Mouse (Mus musculus) gastrocnemius, postnatal 14 days (tissue): Measurements from ENCODE around the gene Bfsp1. TPM values are rescaled to one million over a fixed set of nuclear protein-coding genes. Genes with fewer than 3 reads are reported as not detected.

ENCODE experiments used
- DNase-seq: peaks from one replicate; pipeline ENCODE4 v3.0.0; 2021; ENCODE audit warnings: mixed read lengths
- intact Hi-C: fragments of 180-260 bp; cut with DNase I; formaldehyde crosslinking; loops from one replicate; pipeline ENCODE4 v1.15.1; 2025; ENCODE audit warnings: low total_unique reads
- total RNA-seq, 2 experiments: library from RNA; stranded (reverse); gene quantifications; 2 replicates each; pipeline ENCODE4 v1.2.3; 2021

The Bfsp1 gene
- total RNA-seq, 2 experiments from 2014 or later: 0.53 to 0.66 TPM

DNA sequence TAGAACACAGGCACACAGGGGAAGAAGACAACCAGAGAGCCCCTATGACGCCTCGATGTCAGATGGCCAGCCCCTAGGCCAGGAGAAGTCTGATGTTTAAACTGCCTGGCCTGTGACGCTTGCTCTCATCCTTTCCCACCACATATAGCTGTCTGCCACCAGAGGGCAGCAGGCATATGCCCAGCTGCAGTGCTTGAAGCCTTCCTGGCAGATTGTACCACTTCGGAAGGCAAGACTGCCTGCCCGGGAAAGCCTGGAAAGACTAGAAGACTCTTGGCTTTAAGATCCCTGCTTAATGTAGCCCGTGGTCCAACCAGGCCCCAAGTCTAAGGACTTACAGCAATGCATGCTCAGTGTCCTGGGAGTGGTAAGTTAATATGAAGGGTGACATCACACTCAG lies 4.4 kb upstream of the Bfsp1 start:
- intact Hi-C loops: loop anchor here (5.0 to 10.0 kb wide), 4 partner anchors 110 to 587 kb away; no protein-coding TSS in a partner anchor
- DNase-seq: peak; percentile 79

DNA sequence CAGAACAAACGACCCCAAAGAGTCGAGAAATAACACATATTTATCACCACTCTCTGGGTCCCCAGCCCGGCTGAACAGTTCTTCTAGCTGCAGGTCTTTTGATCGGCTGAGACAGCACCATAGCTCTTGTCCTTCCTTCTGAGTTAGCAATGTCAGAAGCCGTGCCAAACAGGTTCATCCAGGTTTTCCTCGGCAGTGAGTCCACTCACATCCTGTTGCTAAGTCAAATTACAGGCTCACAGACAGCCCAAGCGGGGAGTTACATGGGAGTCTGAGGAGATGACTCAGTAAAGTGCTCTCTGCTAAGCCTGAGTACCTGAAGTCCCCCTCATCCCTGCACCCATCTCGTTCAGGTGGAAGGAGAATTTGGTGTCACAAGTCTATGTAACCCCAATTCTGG lies 1.6 kb upstream of the Bfsp1 start:
- intact Hi-C loops: loop anchor here (10.0 kb wide), 2 partner anchors 420 to 590 kb away; no protein-coding TSS in a partner anchor
- no peak for DNase-seq

DNA sequence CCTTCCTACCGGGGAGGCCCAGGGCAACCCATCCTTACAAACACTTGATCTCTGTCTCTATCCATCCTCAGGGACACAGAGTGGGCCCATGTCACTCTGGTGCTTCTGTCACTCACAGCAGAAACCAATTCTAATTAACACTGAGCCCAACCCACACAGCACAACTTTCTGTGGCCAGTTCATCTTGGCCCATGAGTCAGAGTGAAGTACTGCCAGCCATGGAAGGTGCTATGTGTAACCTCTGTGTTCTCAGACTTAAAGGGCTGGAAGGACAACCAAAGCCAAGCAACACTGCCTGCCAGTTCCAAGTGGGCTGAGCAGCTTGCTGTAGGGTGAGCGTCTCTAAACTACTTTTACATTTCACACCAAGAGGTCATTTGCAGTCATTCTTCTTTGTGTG lies 3.8 kb downstream of the Bfsp1 start:
- no peak for DNase-seq
- intact Hi-C loops: no loop called here

DNA sequence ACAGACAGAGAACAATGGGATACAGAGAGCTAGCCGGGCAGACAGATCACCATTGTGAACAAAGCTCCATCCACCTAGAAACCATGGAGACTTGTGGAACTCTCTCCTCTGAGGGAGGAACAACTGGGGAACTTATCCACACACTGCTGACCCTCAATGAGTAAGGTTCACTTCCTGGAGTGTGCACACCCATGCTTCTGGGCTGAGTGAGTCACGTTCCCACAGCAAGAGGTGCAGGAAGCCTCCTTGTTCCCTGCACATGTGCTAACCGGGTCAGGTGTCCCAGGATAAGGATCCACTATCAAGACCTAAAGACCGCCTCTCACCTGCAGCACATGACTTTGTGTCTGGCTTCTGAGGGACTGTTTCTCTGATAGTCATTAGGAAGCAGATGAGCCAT lies 9.5 kb downstream of the Bfsp1 start:
- DNase-seq: no peak

GRCm38 (mm10) chr2:143852295-143853275 lies 10.4 kb downstream of the Bfsp1 start:
- intact Hi-C loops: no loop called here
- DNase-seq: no peak

More for the DNA sequence above, 9.5 kb downstream of the Bfsp1 start:
- intact Hi-C loops: no loop called here

- intact Hi-C loops: no loop called here
- no peak for DNase-seq
Observed at GRCm38 (mm10) chr2:143851354-143852221, 11.4 kb downstream of the Bfsp1 start.

DNA sequence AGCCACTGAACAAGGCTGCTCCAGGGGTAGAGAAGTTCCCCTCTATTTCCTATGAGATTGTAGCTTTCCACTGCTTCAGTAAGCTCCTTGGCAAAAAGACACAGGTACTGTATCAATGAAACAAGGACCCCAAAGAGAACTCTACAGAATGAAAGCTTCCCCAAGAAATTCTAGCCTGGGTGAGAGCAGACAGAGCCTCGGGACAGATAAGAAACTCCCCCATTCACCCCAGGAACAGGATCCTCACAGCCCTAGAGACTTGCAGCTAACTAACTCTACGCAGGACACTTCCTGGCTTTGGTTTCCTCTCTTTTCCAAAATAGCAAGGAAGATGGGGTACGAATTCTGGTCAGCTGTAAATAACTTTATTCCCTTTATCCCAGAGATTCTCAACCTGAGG lies 15.7 kb downstream of the Bfsp1 start:
- intact Hi-C loops: no loop called here
- no peak for DNase-seq

GRCm38 (mm10) chr2:143846799-143847198 lies 16.2 kb downstream of the Bfsp1 start:
- DNase-seq: peak; percentile 49
- intact Hi-C loops: no loop called here

DNA sequence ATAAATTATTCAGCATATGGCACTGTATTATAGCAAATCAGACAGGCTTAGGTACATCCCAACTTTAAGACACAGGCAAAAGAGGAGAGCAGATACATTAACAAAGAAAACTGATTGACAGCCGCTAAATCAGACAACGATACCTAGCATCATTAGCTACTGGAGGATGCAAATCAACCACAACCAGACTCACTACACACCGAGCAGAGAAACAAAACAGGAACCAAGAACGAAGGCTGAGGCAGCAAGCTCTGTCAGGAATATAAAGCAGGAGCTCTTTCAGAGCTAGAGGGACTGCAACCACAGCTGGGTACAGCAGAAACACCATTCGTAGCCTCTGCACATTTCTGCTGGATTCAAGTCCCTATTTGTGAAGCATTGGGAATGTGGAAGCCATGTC lies 18.2 kb downstream of the Bfsp1 start:
- intact Hi-C loops: no loop called here

DNA sequence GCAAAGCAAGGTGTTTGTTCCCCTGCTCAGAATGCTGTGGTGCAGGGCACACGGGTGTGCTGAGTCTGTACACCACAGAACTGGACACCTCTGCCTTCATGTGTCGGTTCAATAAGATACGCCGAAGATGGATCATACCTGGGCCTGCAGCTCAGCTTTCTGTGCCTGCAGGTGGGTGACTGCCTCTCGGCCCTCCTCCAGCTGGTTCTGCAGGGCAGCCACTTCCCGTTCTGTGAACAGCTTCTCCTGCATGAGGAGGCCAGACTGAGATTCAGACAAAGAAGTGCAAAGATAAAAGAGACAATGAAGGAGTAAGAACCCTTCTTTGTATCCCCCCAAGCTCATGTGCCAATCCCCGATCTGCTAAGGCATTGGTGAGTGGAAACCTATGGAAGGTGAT lies 21.4 kb downstream of the Bfsp1 start:
- intact Hi-C loops: no loop called here
- DNase-seq: no peak

More for the DNA sequence above, 18.2 kb downstream of the Bfsp1 start:
- no peak for DNase-seq

DNA sequence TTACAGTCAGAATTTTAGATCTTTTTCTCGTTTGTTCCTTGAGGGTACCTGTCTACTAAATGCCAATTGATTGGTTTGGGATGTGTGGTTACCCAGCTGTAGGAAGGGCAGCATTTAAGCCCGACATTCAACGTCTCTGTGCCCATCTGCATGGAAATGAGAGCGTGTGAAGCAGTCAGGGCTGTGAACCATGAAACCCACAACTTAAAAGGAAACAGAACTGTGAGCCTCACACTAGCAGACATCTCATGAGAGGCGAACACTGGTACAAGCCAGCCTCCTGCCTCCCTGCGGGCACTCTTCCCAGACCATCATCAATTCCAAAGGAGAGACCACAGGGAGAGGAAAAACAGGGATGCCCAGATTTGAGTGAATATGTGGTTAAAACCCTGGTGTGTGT lies 22.1 kb downstream of the Bfsp1 start:
- intact Hi-C loops: no loop called here
- DNase-seq: no peak

DNA sequence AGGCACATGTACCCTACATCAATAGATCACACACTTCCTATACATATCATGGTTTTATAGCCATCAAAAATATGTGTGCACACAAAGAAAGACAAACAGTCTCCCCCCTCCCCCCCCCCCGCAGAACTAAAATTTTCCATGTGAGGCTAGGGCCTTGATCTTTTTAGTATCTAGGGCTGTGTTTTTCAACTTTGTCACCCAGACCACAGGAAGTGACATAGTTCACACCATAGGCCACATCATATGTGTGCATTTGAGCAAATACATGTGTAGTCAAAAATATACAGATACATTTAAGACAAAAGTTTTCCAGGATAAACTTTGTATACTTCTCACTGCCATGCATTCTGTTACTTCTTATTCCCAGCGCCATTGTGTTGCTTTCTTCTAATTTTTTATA lies 23.5 kb downstream of the Bfsp1 start:
- intact Hi-C loops: loop anchor here (5.0 to 10.0 kb wide), 2 partner anchors 448 to 615 kb away; no protein-coding TSS in a partner anchor
- DNase-seq: no peak

- intact Hi-C loops: loop anchor here (5.0 to 10.0 kb wide), 2 partner anchors 449 to 616 kb away; no protein-coding TSS in a partner anchor
- DNase-seq: no peak
Observed at GRCm38 (mm10) chr2:143838698-143839097, 24.3 kb downstream of the Bfsp1 start.

DNA sequence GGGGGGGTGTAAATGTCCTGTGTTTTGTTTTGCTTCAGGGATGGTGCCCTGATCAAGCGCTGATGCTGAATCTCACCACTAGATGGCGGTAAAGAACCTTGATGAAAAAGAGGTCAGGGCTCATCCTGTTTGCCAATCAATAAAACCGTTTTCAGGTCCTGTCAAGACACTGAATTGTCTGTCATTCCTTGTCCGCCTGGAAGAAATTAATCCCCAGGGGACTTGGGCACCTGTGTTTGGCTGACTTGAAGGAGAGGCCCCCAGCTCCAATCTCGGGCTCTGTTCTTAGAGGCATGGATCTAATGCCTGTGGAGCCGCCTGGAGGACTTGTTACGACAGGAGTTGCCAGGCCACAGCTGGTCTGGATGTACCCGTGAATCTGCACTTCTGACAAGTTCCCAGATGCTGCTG lies 25.7 kb downstream of the Bfsp1 start:
- peak; percentile 61 for DNase-seq
- intact Hi-C loops: loop anchor here (5.0 to 10.0 kb wide), 2 partner anchors 450 to 618 kb away; no protein-coding TSS in a partner anchor

DNA sequence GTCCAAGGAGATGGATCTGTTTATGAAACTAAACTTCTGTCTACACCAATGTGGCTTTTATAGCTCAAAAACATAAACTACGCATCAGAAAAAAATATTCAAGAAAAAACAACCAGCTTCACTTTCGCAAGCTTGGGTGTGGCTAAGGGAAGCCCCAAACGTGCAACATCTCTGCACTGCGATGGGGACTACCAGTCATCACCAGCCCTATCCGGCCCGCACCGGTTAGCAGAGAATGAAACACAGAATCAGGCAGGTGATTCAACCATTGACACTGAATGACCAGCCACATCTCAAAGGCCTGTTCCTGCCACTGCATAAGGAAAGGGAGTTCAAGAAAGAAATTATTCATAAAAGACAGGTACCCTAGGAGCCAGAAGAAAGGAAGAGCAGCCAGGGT lies 27.2 kb downstream of the Bfsp1 start:
- DNase-seq: no peak
- intact Hi-C loops: loop anchor here (5.0 to 10.0 kb wide), 2 partner anchors 451 to 619 kb away; no protein-coding TSS in a partner anchor

GRCm38 (mm10) chr2:143834082-143834481 lies 28.9 kb downstream of the Bfsp1 start:
- DNase-seq: no peak
- intact Hi-C loops: loop anchor here (10.0 kb wide), 1 partner anchor 621 kb away; no protein-coding TSS in a partner anchor

- intact Hi-C loops: loop anchor here (10.0 kb wide), 1 partner anchor 622 kb away; no protein-coding TSS in a partner anchor
- DNase-seq: no peak
Observed at GRCm38 (mm10) chr2:143832721-143833120, 30.3 kb downstream of the Bfsp1 start.

- intact Hi-C loops: loop anchor here (10.0 kb wide), 1 partner anchor 623 kb away; no protein-coding TSS in a partner anchor
Observed at GRCm38 (mm10) chr2:143831645-143832044, 31.3 kb downstream of the Bfsp1 start.

DNA sequence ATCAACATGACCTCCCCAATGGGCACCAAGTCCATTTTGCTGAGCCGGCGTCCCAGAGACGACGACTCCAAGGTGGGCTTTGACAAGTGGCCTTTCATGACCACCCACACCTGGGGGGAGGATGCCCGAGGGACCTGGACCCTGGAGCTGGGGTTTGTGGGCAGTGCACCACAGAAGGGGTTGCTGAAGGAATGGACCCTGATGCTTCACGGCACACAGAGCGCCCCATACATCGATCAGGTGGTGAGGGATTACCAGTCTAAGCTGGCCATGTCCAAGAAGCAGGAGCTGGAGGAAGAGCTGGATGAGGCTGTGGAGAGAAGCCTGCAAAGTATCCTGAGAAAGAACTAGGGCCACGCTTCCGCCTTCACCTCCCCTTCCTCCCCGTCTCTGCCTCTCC lies 49.5 kb downstream of the Bfsp1 start:
- no peak for DNase-seq
- intact Hi-C loops: no loop called here

More at GRCm38 (mm10) chr2:143831645-143832044, 31.3 kb downstream of the Bfsp1 start:
- DNase-seq: no peak
